Mouse (Mus musculus) MEL-GATA-1-ER (cell line): ENCODE results near the gene Ptger1.

Experiments used
- DNase-seq: peaks from one replicate; pipeline ENCODE4 v3.0.0-alpha.2; 2012; ENCODE audit warnings: low read depth; ENCODE audit errors: extremely low read depth

Ptger1 gene

GRCm38 (mm10) chr8:83665969-83666865, at the start of gene Ptger1:
Ptger1 (plus strand) TSS chr8:83666678.
- no peak for DNase-seq

DNA sequence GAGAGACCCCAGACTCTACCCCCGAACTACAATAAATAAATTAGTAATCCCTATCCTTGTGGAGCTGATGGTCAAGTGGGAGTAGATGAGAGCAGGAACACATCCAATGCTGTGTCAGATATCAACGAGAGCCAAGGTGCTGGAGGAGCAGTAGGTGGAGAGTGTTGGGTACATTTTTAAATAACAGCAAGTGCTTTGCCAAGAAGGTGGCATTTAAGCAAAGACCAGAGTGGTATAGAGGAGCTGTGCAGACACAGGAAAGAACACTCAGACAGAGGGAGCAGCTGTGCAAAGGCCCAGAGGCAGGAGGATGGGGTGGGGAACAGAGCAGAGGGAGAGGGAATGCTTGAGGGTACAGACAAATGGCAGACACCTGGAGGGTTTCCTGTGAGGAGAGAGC, 49.4 kb upstream of the Ptger1 start:
- DNase-seq = no peak

GRCm38 (mm10) chr8:83618566-83618965, 47.9 kb upstream of the Ptger1 start:
- DNase-seq = no peak

- no peak for DNase-seq
Measured at GRCm38 (mm10) chr8:83619568-83620285, 46.8 kb upstream of the Ptger1 start.

GRCm38 (mm10) chr8:83621691-83622388, 44.6 kb upstream of the Ptger1 start:
- no peak for DNase-seq

DNA sequence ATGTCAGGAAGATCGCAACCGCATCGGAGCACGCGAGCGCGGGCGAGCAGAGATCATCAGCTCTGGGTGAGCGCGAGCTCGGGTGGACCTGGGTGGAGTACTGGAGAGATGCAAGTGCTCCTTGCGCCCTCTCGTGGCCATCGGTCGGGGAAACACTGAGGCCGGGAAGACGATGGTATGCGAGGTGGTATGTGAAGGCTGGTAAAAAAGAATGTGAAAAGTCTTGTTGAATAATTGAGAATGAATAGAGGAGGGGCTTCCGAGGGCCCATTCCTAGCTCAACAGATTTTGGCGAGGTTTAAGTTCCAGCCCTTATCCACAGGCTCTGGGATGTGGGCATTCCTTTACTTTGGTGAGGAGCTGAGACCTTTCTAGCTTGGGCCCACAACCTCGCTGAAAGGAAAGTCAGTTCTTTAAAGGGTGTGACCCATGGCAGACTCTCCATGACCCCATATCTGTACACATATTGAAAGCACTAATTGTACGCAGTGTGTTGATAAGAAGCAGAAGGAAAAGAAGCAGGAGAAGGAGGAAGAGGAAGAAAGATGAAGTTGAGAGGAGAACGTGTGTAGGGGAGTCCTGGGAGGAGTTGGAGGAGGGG, 44.0 kb upstream of the Ptger1 start:
- peak; percentile 57 for DNase-seq

GRCm38 (mm10) chr8:83623549-83623948, 42.9 kb upstream of the Ptger1 start:
- DNase-seq = no peak

GRCm38 (mm10) chr8:83624739-83625138, 41.7 kb upstream of the Ptger1 start:
- DNase-seq = no peak

GRCm38 (mm10) chr8:83625676-83626299, 40.7 kb upstream of the Ptger1 start:
- no peak for DNase-seq

- DNase-seq = no peak
Measured at GRCm38 (mm10) chr8:83632083-83632707, 34.3 kb upstream of the Ptger1 start.

GRCm38 (mm10) chr8:83638856-83639255, 27.6 kb upstream of the Ptger1 start:
- no peak for DNase-seq

- DNase-seq = peak; percentile 50
Measured at GRCm38 (mm10) chr8:83639649-83640048, 26.8 kb upstream of the Ptger1 start.

DNA sequence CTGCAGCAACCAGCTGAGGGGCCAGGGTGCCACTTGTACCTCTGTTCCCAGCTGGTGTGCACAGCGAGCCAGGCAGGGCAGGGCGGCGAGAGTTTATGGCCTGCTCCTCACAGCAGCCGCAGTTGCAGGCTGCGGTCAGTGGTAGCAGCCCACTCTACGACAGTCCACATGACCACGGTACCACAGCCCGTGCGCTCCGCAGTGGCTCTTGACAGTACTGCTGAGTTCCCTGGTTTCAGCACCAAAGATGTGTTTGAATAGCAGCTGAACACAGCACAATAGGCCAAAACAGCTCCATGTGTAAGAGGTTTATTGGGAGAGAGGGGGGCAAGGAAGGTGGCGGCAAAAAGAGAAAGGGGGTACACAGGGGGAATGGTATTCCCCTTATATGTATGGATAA, 19.0 kb upstream of the Ptger1 start:
- no peak for DNase-seq

GRCm38 (mm10) chr8:83648031-83648430, 18.4 kb upstream of the Ptger1 start:
- no peak for DNase-seq

DNA sequence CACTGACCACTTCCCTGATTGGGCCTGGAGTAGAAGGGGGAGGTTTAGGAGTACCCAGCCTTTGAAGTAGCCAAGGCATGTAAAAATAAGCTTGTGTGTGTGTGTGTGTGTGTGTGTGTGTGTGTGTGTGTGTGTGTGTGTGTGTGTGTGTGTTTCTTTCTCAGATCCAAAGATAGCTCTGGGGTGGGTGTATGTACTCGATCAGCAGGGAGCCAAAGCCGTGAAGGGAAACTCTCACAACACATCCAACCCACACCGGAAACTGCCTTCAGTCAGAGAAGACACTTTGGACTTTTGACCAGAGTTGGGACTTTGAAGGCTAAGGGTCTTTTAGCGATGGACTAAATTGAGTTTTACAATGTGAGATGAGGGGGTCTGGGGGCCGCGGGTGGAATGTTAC, 16.8 kb upstream of the Ptger1 start:
- DNase-seq = no peak

DNA sequence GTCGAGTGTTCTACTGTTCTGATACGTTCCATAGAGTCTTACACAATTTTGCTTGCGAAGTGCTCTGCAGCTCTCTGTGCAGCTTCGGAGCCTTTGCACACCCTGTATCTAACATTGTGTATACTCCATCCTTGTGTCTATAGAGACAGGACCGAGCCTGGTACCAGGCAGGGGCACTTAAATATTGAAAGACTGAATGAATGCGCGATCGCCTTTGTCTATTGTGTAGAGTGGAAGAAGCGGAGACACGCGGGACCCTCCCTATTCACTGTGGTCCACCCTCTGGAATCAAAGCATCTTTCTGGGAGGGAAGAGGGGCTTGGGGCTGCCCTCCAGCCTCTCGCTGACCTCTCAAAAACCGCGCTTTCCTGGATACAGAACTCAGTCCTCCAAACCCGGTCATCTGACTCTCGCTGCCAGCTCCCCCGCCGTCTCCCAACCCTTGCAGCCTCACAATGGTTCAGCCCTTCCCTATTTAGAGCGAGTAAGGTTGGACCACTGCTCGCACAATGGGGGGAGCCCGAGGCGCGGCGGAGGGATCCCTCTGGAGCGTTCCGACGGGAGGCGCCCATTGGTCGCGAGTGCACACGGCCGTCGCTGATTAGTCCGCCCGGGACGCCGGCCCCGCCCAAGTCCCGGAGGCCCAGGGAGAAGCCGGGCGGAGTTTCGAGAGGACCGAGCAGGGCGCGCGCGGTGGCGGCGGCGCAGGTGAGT, 14.3 kb upstream of the Ptger1 start, which contains the start of gene Gipc1:
TSS of gene Gipc1 (plus strand) at position 648 of the 714 bp plus-strand sequence.
- peak; percentile 97 for DNase-seq

GRCm38 (mm10) chr8:83652744-83653661, 13.5 kb upstream of the Ptger1 start:
- peak; percentile 21 for DNase-seq

- no peak for DNase-seq
Measured at GRCm38 (mm10) chr8:83653662-83654017, 12.8 kb upstream of the Ptger1 start.

- no peak for DNase-seq
Measured at GRCm38 (mm10) chr8:83654725-83655124, 11.8 kb upstream of the Ptger1 start.
